26 mouse cellular contexts compared by ENCODE assay signal in the genomic region with DNA sequence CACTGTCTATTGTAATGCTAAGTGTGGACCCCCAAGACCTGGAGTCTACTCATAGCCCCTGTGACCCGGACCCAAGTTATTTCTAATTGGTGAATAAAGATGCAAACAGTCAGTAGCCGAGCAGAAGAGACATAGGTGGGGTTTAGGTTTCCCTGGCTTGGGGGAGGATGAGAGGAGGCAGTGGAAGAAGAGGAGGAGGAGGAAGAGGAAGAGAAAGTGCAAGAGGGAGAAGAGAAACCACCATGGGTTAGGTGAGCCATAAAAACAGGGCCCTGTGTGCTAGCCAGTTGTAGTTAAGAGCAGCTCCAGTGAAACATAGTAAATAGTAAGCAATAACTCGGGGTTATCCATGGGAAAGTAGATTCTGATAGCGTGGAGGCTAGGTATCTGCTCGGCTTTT.
"Had no signal": no experiment of that assay in that cellular context is flagged by ENCODE, and none has a peak within 500 bp of the region (broad histone marks: within the 10 kb centered on the region; RNA-seq: fewer than 3 reads in every experiment).

No protein-coding gene starts in this region.

- H3K9ac ChIP-seq: heart, embryonic 13.5 days; heart, embryonic 15.5 days; hindbrain, embryonic 13.5 days; hindbrain, embryonic 15.5 days; kidney, embryonic 15.5 days; limb, embryonic 12.5 days; liver, embryonic 13.5 days had no signal

- H3K9me3 ChIP-seq: heart, embryonic 13.5 days; heart, embryonic 15.5 days; hindbrain, embryonic 13.5 days; hindbrain, embryonic 15.5 days; kidney, embryonic 15.5 days; limb, embryonic 10.5 days; limb, embryonic 12.5 days; liver, embryonic 13.5 days had no signal

- H3K27ac ChIP-seq: heart, embryonic 13.5 days; heart, embryonic 15.5 days; hindbrain, embryonic 13.5 days; hindbrain, embryonic 15.5 days; hindbrain, postnatal 0 days; kidney, embryonic 15.5 days; layer of hippocampus, adult 2 months; left cerebral cortex, adult 2 months; limb, embryonic 10.5 days; limb, embryonic 12.5 days; liver, embryonic 13.5 days had no signal

- H3K4me2 ChIP-seq: heart, embryonic 11.5 days; heart, embryonic 13.5 days; heart, embryonic 15.5 days; hindbrain, embryonic 13.5 days; hindbrain, embryonic 15.5 days; kidney, embryonic 15.5 days; limb, embryonic 12.5 days; liver, embryonic 11.5 days; liver, embryonic 13.5 days had no signal

- H3K36me3 ChIP-seq: heart, embryonic 13.5 days; heart, embryonic 15.5 days; hindbrain, embryonic 13.5 days; hindbrain, embryonic 15.5 days; kidney, embryonic 15.5 days; limb, embryonic 10.5 days; limb, embryonic 12.5 days; liver, embryonic 13.5 days had no signal

- H3K4me3 ChIP-seq: heart, embryonic 13.5 days; heart, embryonic 15.5 days; hindbrain, embryonic 13.5 days; hindbrain, embryonic 15.5 days; kidney, embryonic 15.5 days; layer of hippocampus, adult 2 months; left cerebral cortex, adult 2 months; limb, embryonic 10.5 days; limb, embryonic 12.5 days; liver, embryonic 13.5 days had no signal

- H3K27me3 ChIP-seq: heart, embryonic 13.5 days; heart, embryonic 15.5 days; hindbrain, embryonic 13.5 days; hindbrain, embryonic 15.5 days; kidney, embryonic 15.5 days; limb, embryonic 12.5 days; liver, embryonic 13.5 days had no signal

- ATAC-seq: hindbrain, postnatal 0 days; intestine, embryonic 16.5 days had no signal

- DNase-seq: gastrocnemius, postnatal 14 days; gastrocnemius, postnatal 36 days; heart, adult 18-20 months; heart, postnatal 14 days; heart, postnatal 36 days; kidney, adult 11 months; kidney, adult 2 months; kidney, adult 9 months; kidney, postnatal 10 days; kidney, postnatal 25 days; kidney, postnatal 4 days; liver; liver, embryonic 13.5 days had no signal
